Mouse (Mus musculus) heart, postnatal 36 days (tissue): ENCODE results near the gene Phactr2. TPM values are rescaled to one million over a fixed set of nuclear protein-coding genes. Genes with fewer than 3 reads are reported as not detected.
"Not testable (repeated sequence)": the region's sequence is repeated elsewhere in the genome, so short reads cannot be mapped to it uniquely, and the experiment has no call there.

Experiments
- DNase-seq, 2 experiments: peaks; one replicate each; pipeline ENCODE4 v3.0.0; 2021 to 2022
- intact Hi-C: fragments of 180-260 bp; cut with DNase I; formaldehyde crosslinking; loops from one replicate; pipeline ENCODE4 v1.15.1; 2025
- total RNA-seq, 2 experiments: library from RNA; stranded (reverse); gene quantifications; 2 replicates each; pipeline ENCODE4 v1.2.3; 2021

The Phactr2 gene
- total RNA-seq, 2 experiments from 2014 or later = 45.6 to 45.8 TPM

GRCm38 (mm10) chr10:13233143-13233622 lies 241.0 kb downstream of the Phactr2 start:
- no peak for DNase-seq
- intact Hi-C loops = no loop called here

DNA sequence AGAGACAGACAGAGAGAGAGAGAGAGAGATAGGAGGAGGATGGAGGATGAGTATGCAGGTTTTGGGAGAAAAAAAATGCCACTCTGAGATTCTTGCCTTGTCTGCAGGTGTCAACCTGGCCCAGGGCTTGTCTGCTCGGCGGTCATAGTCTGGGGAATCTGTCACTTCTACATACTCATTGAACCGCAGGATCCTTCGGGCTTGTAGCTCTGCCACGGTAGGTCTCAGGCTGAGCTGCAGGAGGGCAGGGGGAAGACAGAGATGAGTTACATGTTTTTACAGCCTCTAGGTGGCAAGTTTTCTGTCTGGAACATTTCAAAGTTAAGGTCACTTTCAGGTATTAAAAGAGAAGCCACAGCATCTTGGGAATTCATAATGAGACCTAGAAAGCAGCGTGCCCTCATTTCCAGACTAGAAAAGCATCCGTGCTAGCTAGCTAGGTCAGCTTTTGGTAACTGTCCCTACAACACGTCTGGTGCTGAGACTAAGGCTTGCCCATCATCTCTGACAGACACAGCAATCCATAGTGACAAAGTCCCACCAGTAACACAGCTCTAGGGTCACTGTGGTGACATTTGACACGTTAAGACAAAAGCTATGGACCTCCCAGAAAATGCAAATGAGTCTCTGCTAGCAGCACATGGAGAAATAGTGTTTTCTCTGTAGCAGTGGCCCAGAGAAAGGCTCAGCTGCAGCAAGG lies 241.6 kb downstream of the Phactr2 start:
- intact Hi-C loops = no loop called here
- DNase-seq = no peak

DNA sequence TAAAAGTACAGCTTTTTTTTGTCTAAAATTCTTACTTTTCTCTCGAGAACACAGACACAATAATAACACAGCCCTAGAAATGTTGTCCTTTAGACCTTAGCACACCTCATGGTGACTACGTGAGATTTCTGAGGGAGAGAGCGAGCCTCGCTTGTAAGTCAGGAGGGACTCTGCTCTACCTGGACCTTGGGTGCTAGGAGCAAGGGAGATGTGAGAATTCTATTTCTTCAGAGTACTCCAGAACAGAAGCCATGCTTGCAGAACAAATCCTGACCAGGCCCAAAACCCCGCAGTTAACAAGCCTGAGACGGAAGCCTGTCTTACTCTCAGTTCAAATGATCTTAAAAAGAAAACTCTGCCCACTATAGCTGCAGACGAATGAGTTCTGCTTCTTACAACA lies 243.5 kb downstream of the Phactr2 start:
- intact Hi-C loops = no loop called here
- DNase-seq = no peak

DNA sequence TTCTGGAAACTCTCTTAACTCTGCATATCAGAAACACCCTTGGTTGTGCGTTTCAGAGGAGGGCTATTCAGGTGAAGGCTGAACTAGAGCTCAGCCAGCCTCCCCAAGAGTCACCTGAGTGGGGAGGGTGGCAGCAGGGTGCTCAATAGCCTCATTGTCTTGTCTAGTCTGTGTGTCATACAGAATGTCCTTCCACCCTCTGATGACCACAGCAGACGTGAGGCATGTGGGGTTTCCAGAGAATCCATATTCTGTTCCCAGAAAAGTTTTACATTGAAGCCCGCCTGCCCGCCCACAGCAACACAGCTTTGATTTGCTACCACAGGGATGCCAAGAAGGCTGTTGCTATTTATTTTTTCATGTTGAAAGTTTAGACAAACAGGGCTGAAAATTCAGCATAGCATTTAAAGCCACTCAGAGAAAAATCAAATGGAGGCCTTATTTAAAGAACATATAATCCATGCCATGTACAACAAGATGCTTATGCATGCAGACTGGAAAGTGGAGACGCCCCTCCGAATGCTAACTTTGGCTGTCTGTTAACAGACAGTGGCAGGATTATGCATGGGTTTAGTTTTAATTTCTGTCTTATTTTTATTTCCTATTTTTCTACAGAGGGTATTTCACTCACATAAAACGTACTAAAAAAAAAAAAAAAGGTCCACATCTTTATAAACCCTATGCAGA lies 248.7 kb downstream of the Phactr2 start:
- DNase-seq = no peak
- intact Hi-C loops = no loop called here

DNA sequence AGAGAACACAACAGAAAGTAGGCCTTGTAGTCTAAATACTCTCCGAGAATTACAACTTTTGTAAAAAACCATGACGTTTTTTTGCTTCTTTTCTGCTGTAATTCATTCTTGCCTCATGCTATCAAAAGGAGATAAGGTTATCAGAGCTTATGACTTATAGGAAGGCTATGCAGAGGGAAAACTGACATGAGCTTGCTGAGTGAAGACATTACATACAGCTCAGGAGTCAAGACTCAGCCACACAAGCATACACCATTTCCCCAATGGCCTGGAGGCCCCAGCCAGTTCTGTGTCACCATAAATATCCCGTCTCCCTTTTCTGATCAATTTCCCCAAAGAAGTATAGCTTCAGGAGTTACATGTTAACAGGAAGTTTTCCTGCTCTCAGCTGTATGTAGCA lies 252.1 kb downstream of the Phactr2 start:
- intact Hi-C loops = no loop called here
- no peak for DNase-seq

- intact Hi-C loops = no loop called here
- DNase-seq = no peak
These were observed 254.2 kb downstream of the Phactr2 start for GRCm38 (mm10) chr10:13220061-13220460.

GRCm38 (mm10) chr10:13213956-13214355 lies 260.3 kb downstream of the Phactr2 start:
- intact Hi-C loops = no loop called here
- no peak for DNase-seq

DNA sequence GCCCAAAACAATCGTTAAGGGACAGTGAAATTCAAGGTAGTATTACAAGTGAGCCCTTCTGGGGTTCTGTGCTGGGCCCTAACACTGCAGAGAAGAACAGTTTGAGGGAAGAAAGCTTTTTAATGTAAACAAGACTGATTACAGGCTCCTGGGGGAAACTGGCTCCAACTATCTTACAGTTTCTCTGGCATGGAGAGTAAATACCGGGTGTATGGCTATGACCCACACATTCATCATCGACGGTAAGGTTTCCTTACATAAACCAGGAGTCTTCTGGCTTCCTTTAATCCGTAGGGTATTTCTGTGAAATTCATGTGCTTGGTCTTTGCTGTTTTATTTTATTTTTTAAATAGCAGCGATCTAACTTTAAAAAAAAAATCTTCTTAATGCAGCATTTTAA lies 261.4 kb downstream of the Phactr2 start:
- no peak for DNase-seq
- intact Hi-C loops = no loop called here

- intact Hi-C loops = no loop called here
- no peak for DNase-seq
These were observed 261.9 kb downstream of the Phactr2 start for GRCm38 (mm10) chr10:13212326-13212725.

- DNase-seq = no peak
- intact Hi-C loops = no loop called here
These were observed 264.1 kb downstream of the Phactr2 start for GRCm38 (mm10) chr10:13209930-13210637.

DNA sequence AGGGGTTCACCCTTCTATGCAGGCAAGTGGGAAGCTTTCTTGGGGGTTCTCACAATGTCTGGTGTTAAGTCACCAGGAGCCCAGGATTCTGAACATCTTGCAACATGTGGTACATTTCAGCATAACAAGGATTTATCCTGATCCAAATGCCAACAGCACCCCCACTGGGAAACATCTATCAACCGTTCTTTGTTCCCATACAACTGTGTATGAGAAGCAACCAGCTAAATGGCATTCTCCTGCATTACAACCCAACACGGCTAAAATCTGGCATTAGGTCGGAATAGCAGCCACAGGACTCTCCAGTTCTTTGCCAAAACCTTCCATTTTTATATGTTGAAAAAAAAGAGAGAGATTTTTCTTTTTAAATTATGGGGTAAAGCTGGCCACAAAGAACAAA lies 264.7 kb downstream of the Phactr2 start:
- intact Hi-C loops = no loop called here
- no peak for DNase-seq

GRCm38 (mm10) chr10:13209061-13209460 lies 265.2 kb downstream of the Phactr2 start:
- no peak for DNase-seq
- intact Hi-C loops = no loop called here

DNA sequence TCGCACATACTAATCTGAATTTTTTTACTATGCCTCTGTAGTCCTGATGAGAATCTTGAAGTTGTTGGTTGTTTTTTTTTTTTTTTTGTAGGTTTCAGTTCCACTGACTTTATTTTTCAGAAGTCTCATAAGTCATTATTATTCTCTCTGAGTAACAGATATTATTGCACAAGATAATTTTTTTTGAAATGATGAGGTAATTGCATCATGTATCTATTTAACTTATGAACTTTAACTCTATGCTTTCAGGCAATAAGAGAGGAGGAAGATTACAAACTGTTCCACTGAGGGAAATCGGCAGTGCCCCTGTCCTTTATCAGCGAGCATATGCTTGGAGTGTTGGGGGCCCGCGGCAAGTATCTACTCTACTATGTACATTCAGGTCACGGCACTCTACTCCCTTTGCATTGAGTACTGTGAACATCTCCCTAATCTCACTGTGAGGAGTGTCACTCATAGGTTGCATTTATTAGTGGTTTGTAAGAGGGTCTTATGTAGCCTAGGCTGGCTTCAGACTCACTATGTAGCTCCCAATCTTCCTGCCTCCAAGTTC lies 272.4 kb downstream of the Phactr2 start:
- no peak for DNase-seq
- intact Hi-C loops = no loop called here

- no peak for DNase-seq
- intact Hi-C loops = no loop called here
These were observed 273.4 kb downstream of the Phactr2 start for GRCm38 (mm10) chr10:13200862-13201261.

GRCm38 (mm10) chr10:13199234-13199633 lies 275.0 kb downstream of the Phactr2 start:
- intact Hi-C loops = no loop called here

GRCm38 (mm10) chr10:13196872-13197507 lies 277.2 kb downstream of the Phactr2 start:
- no peak for DNase-seq
- intact Hi-C loops = no loop called here

More at GRCm38 (mm10) chr10:13199234-13199633, 275.0 kb downstream of the Phactr2 start:
- no peak for DNase-seq

GRCm38 (mm10) chr10:13193496-13193895 lies 280.7 kb downstream of the Phactr2 start:
- intact Hi-C loops = loop anchor here (5.0 kb wide), 2 partner anchors 186 to 779 kb away; partner anchors contain the start of gene Sf3b5
- not testable (repeated sequence) for DNase-seq

DNA sequence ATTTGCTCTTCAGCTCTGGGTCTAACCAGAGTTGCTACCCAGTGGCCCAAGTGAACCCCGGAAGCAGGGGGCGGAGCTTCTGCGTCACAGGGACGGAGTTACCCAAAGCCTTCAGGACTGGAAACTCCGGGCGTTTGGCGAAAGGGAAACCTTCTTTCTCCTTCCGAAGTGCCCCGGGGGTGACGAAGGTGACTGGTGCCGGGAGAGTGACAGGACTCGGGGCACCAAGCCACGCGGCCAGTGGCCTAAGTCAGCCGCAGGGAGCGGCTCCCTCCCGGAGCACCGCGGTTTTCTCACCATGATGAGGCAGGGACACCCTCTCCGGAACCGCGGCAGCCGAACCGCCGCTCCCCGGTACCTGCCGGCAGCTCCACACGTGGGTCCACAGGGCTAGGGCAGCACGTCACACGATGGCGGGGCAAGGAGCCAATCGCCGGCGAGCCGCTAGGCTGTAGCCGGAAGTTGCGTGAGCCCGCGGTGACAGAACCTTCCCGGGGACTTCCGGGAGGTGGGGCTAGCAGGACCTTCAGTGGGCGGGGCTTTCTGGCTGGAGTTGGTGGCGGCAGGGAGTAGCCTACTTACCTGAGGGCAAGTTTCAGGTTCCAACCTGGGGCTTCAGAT lies 281.4 kb downstream of the Phactr2 start, which contains the start of gene Ltv1:
TSS of gene Ltv1 (minus strand) at position 438 of the 621 bp plus-strand sequence.
- peak; percentile 95 for DNase-seq

GRCm38 (mm10) chr10:13189881-13190280 lies 284.3 kb downstream of the Phactr2 start:
- intact Hi-C loops = loop anchor here (5.0 kb wide), 2 partner anchors 183 to 782 kb away; partner anchors contain the start of gene Sf3b5

More for the DNA sequence above, 281.4 kb downstream of the Phactr2 start, which contains the start of gene Ltv1:
- intact Hi-C loops = loop anchor here (5.0 kb wide), 2 partner anchors 186 to 779 kb away; partner anchors contain the start of gene Sf3b5

DNA sequence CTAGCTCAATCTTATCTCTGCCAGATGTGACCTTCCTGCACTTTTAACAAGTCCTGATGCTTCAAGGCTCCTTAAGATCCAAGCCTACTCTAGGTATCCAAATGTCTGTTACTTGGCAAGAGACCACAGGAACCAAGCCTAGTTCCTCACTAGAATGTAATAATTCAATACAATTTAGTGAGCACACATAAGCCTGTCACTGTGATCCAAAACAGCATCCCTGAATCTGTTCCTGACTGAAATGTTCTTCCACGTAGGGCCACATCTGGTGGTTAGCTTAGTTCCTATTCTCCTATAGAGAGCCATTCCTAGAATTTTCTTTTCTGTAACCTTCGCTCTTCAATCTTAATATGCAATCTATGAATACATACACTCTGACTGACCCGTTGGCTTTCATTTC lies 287.5 kb downstream of the Phactr2 start:
- intact Hi-C loops = no loop called here
- no peak for DNase-seq

More at GRCm38 (mm10) chr10:13189881-13190280, 284.3 kb downstream of the Phactr2 start:
- no peak for DNase-seq
